Mouse (Mus musculus): ENCODE measurements around the gene Bex3. TPM values are rescaled to one million over a fixed set of nuclear protein-coding genes. Genes with fewer than 3 reads are reported as not detected.

The Bex3 gene
- total RNA-seq, 4 experiments from 2014 or later = 53.5 to 165 (median 112) TPM

GRCm38 (mm10) chrX:136313792-136314564 is 43.9 kb downstream of the Bex3 start:
- DNase-seq = no peak

- DNase-seq = no peak
These were observed 49.9 kb downstream of the Bex3 start for GRCm38 (mm10) chrX:136319953-136320352.

Other genes starting within 250 kb of the Bex3 start
- 10 to 100 TPM in 1 of 4 experiments, 1 to 10 TPM in 3; 3.1 to 17.1 (median 5.5) TPM for gene Arxes1, start 236.9 kb upstream of the Bex3 start, total RNA-seq (2022)
- gene Bex2, start 202.0 kb upstream of the Bex3 start, total RNA-seq (2022) = 10 to 100 TPM; 26.3 to 37.5 (median 33.4) TPM
- not detected for gene Nxf3, start 185.0 kb upstream of the Bex3 start, total RNA-seq (2022)
- 1 to 10 TPM; 4.4 to 7.7 (median 5.5) TPM for gene Bex4, start 131.3 kb upstream of the Bex3 start, total RNA-seq (2022)
- gene Tceal8, start 97.9 kb upstream of the Bex3 start, total RNA-seq (2022) = 10 to 100 TPM; 36.3 to 50.8 (median 48.3) TPM
- gene Tceal5, start 66.4 kb upstream of the Bex3 start, total RNA-seq (2022) = 1 to 10 TPM in 2 of 4 experiments, under 1 TPM in 2; 0.51 to 3.5 (median 1.2) TPM
- not detected for gene Tceal7, start 55.5 kb upstream of the Bex3 start, total RNA-seq (2022)
- gene Bex1, start 54.7 kb upstream of the Bex3 start, total RNA-seq (2022) = 10 to 100 TPM; 13.8 to 23.9 (median 17.7) TPM
- gene Tceal9, start 25.2 kb upstream of the Bex3 start, total RNA-seq (2022) = 100 to 1,000 TPM; 214 to 296 (median 285) TPM
- gene Kir3dl1, start 247.7 kb downstream of the Bex3 start, total RNA-seq (2022) = not detected